ENCODE assay signal across 11 mouse cellular contexts in genomic region chr11:68706524-68707429, GRCm38 (mm10). TPM values are rescaled to one million over a fixed set of nuclear protein-coding genes. Genes with fewer than 3 reads are reported as not detected.
A peak's percentile ranks its signal among the peaks of the same experiment; 100 is the strongest.
DNase-seq lines count a peak whose midpoint lies in the region; TF ChIP-seq lines count a peak whose summit lies in the region.
"Had no signal": no experiment of that assay in that cellular context is flagged by ENCODE, and none has a peak within 500 bp of the region (broad histone marks: within the 10 kb centered on the region; RNA-seq: fewer than 3 reads in every experiment).

No protein-coding gene starts in this region.

- H3K9ac ChIP-seq in CH12.LX (ENCODE audit: insufficient read depth, low read depth) = no peak overlapping the region
- H3K9ac ChIP-seq: embryonic facial prominence, embryonic 12.5 days had no signal

- peak; percentile 91 for DNase-seq in heart, adult 11 months
- no peak for DNase-seq in heart, postnatal 25 days (ENCODE audit: low spot score)
- DNase-seq in CH12.LX (ENCODE audit: extremely low read depth) = peak; percentile 82
- no peak for DNase-seq in T-cell, adult 2 months (ENCODE audit: low spot score)
- no peak for DNase-seq in left cerebral cortex, postnatal 36 days (ENCODE audit: low spot score in 2 of 2)
- no peak for DNase-seq in ovary, postnatal 36 days (ENCODE audit: low spot score)
- DNase-seq: gastrocnemius, postnatal 36 days; thymus, postnatal 36 days had no signal

- H3K4me3 ChIP-seq in CH12.LX (replicated peaks in 1 of 3; ENCODE audit: low read depth in 2 of 3, low read length in 2 of 3, poor library complexity in 1 of 3) = no peak overlapping the region
- H3K4me3 ChIP-seq in brown adipose tissue, adult 24 weeks (ENCODE audit: insufficient read depth, low read depth, low read length) = no peak overlapping the region
- peak overlapping the region; percentile 47 for H3K4me3 ChIP-seq in megakaryocyte, embryonic 14.5 days (replicated peaks)
- H3K4me3 ChIP-seq: embryonic facial prominence, embryonic 12.5 days had no signal

- peak overlapping the region; percentile 50 for H3K4me2 ChIP-seq in CH12.LX (ENCODE audit: insufficient read depth, low read depth, poor library complexity, severe bottlenecking)
- H3K4me2 ChIP-seq: embryonic facial prominence, embryonic 12.5 days had no signal

- no peak for TF ChIP-seq POLR2A in CH12.LX (IDR thresholded peaks at IDR 0.05; ENCODE audit: low read depth, low read length)

- peak in 1 of 2 experiments; percentile 51; a peak in 2 of 4 replicates for TF ChIP-seq CTCF in CH12.LX (conservative IDR thresholded peaks at IDR 0.05 in 1 of 2, IDR thresholded peaks at IDR 0.05 in 1 of 2; ENCODE audit: low read depth in 2 of 2, low read length in 2 of 2)

- H3K27ac ChIP-seq in CH12.LX (ENCODE audit: insufficient read depth, low read depth) = no peak overlapping the region
- peak overlapping the region; percentile 38 for H3K27ac ChIP-seq in brown adipose tissue, adult 24 weeks (replicated peaks; ENCODE audit: low read depth, low read length)
- H3K27ac ChIP-seq: embryonic facial prominence, embryonic 12.5 days had no signal

- H3K9me3 ChIP-seq in CH12.LX (replicated peaks; ENCODE audit: low read length) = no peaks in the 10 kb centered on the region
- peaks cover 3% of the 10 kb centered on the region; the same call in 1 of the 2 replicates for H3K9me3 ChIP-seq in megakaryocyte, embryonic 14.5 days
- H3K9me3 ChIP-seq: embryonic facial prominence, embryonic 12.5 days had no signal

- H3K36me3 ChIP-seq in CH12.LX (replicated peaks in 1 of 2; ENCODE audit: control insufficient read depth in 1 of 2, insufficient read depth in 1 of 2, low read length in 1 of 2) = no peaks in the 10 kb centered on the region
- H3K36me3 ChIP-seq in megakaryocyte, embryonic 14.5 days (replicated peaks; ENCODE audit: low read length) = no peaks in the 10 kb centered on the region

- intact Hi-C loops in heart, postnatal 25 days (cut with DNase I) = no loop called here
- intact Hi-C loops in left cerebral cortex, postnatal 36 days (cut with DNase I) = no loop called here

- peaks cover 3% of the 10 kb centered on the region for H3K27me3 ChIP-seq in CH12.LX (replicated peaks)
- peaks cover 12% of the 10 kb centered on the region for H3K27me3 ChIP-seq in megakaryocyte, embryonic 14.5 days (replicated peaks)
- H3K27me3 ChIP-seq: embryonic facial prominence, embryonic 12.5 days had no signal

- peak; percentile 43 for TF ChIP-seq RAD21 in CH12.LX (IDR thresholded peaks at IDR 0.05; ENCODE audit: low read depth, low read length)

- dilution Hi-C loops in CH12.LX (cut with MboI; ENCODE audit: extremely low pct_ligation_motif_present, extremely low pct_unique_long_range_greater_than_20kb, low sequenced_read_pairs) = no loop called here

- peak; percentile 82 for TF ChIP-seq EP300 in CH12.LX (IDR thresholded peaks at IDR 0.05; ENCODE audit: low read length)

- no peaks in the 10 kb centered on the region for H3K79me2 ChIP-seq in CH12.LX (replicated peaks; ENCODE audit: control insufficient read depth, extremely low read depth, insufficient read depth, poor library complexity, severe bottlenecking)

- in situ Hi-C loops in CH12.LX (cut with MboI; ENCODE audit: low pct_ligation_motif_present, low pct_unique_long_range_greater_than_20kb, low sequenced_read_pairs) = loop anchor here (5.0 kb wide), 1 partner anchor 119 kb away; the partner anchor contains the start of gene Ccdc42

- peaks cover 10 to 16% of the 10 kb centered on the region in 2 experiments for H3K4me1 ChIP-seq in CH12.LX (ENCODE audit: control insufficient read depth in 1 of 2, insufficient read depth in 2 of 2)
- H3K4me1 ChIP-seq in brown adipose tissue, adult 24 weeks (ENCODE audit: control insufficient read depth, insufficient read depth, insufficient read length, low read length) = peaks cover 6% of the 10 kb centered on the region; the same call in 1 of the 2 replicates
- H3K4me1 ChIP-seq in megakaryocyte, embryonic 14.5 days = peaks cover 11% of the 10 kb centered on the region

TF ChIP-seq in CH12.LX, 34 proteins besides CTCF, POLR2A, EP300 and RAD21:
- TF ChIP-seq MXI1 (IDR thresholded peaks at IDR 0.05; ENCODE audit: low read depth, low read length) (no peak), MEF2A (IDR thresholded peaks at IDR 0.05; ENCODE audit: borderline replicate concordance, low read depth, low read length) (peak; percentile 99), USF2 (conservative IDR thresholded peaks at IDR 0.05; ENCODE audit: low read depth, low read length) (no peak), SMC3 (IDR thresholded peaks at IDR 0.05; ENCODE audit: low read depth, low read length) (peak; percentile 30; the same call in 1 of the 2 replicates), CHD1 (IDR thresholded peaks at IDR 0.05; ENCODE audit: low read depth, low read length) (no peak), BHLHE40 (IDR thresholded peaks at IDR 0.05; ENCODE audit: low read depth, low read length) (peak; percentile 43), HCFC1 (IDR thresholded peaks at IDR 0.05; ENCODE audit: low read depth, low read length) (no peak), TBP (conservative IDR thresholded peaks at IDR 0.05; ENCODE audit: low read depth, low read length) (no peak), MAFK (IDR thresholded peaks at IDR 0.05; ENCODE audit: insufficient replicate concordance, low read length) (0 out of 2 replicates have a peak, but pooled peaks have one; percentile 42), ELF1 (IDR thresholded peaks at IDR 0.05; ENCODE audit: low read depth, low read length) (no peak), JUN (IDR thresholded peaks at IDR 0.05; ENCODE audit: insufficient read depth, low read depth, low read length) (peak; percentile 92), JUND (conservative IDR thresholded peaks at IDR 0.05; ENCODE audit: low read depth, low read length) (peak; percentile 82), MAX (IDR thresholded peaks at IDR 0.05; ENCODE audit: low read length) (no peak), IRF4 (IDR thresholded peaks at IDR 0.05; ENCODE audit: low read depth, low read length) (peak; percentile 47; the same call in 1 of the 2 replicates), KAT2A (IDR thresholded peaks at IDR 0.05; ENCODE audit: insufficient replicate concordance, low read length) (no peak), ZKSCAN1 (IDR thresholded peaks at IDR 0.05; ENCODE audit: borderline replicate concordance, low read depth, low read length) (no peak), RCOR1 (conservative IDR thresholded peaks at IDR 0.05; ENCODE audit: low read depth, low read length) (no peak), USF1 (IDR thresholded peaks at IDR 0.05; ENCODE audit: low read depth, low read length) (no peak), NELFE (IDR thresholded peaks at IDR 0.05; ENCODE audit: low read depth, low read length) (no peak), ETS1 (conservative IDR thresholded peaks at IDR 0.05; ENCODE audit: low read depth, low read length) (peak; percentile 86)

RNA-seq across cellular contexts. Expression of gene Myh10, which starts 15.4 kb away (rescaled TPM):
- total RNA-seq in heart, postnatal 25 days (2021) = 10 to 100 TPM; 30.4 to 32.0 TPM
- total RNA-seq in CH12.LX (2012; rRNA removed) = 0.38 and 0.46 TPM in 2 replicates
- total RNA-seq in CH12.LX (2014; rRNA removed) = 0.62 and 1.1 TPM in 2 replicates
- polyA plus RNA-seq in CH12.LX (2012; ENCODE audit: insufficient read length, low read depth) = 2.7 and 3.1 TPM in 2 replicates
- polyA plus RNA-seq in brown adipose tissue, adult 24 weeks (2012; ENCODE audit: insufficient read depth, insufficient read length, missing spikeins) = 15.5 and 17.2 TPM in 2 replicates
- polyA plus RNA-seq in megakaryocyte, embryonic 14.5 days (2012; ENCODE audit: insufficient read depth, low replicate concordance) = 0.67 and 1.9 TPM in 2 replicates
- total RNA-seq in left cerebral cortex, postnatal 36 days (2021) = 100 to 1,000 TPM; 198 to 218 TPM

Comparison
In these comparisons a context has a peak if more than half of its experiments do, and no peak if none do; other contexts are left out.
1. DNase-seq: peak in heart, adult 11 months (single experiment) and CH12.LX (single experiment); none in heart, postnatal 25 days (single experiment), T-cell, adult 2 months (single experiment), left cerebral cortex, postnatal 36 days (0 of 2) and ovary, postnatal 36 days (single experiment).
2. RNA of gene Myh10, which starts 15.4 kb away (total RNA-seq): 198 to 218 TPM in left cerebral cortex, postnatal 36 days and 30.4 to 32.0 TPM in heart, postnatal 25 days; 0.38 to 1.1 TPM in CH12.LX; every median in the first group is over 10 times any median in the second.